ENCODE assay signal across 25 mouse cellular contexts in genomic region chr15:79972186-79972585, GRCm38 (mm10).
"Had no signal": no experiment of that assay in that cellular context is flagged by ENCODE, and none has a peak within 500 bp of the region (broad histone marks: within the 10 kb centered on the region; RNA-seq: fewer than 3 reads in every experiment).

No protein-coding gene starts in this region.

- H3K27ac ChIP-seq: gastrocnemius, adult 2 months; heart, embryonic 10.5 days; hindbrain, embryonic 10.5 days; hindbrain, embryonic 12.5 days; hindbrain, embryonic 14.5 days; intestine, embryonic 15.5 days; layer of hippocampus, adult 2 months; left cerebral cortex, adult 2 months; limb, embryonic 10.5 days; limb, embryonic 12.5 days had no signal

- H3K4me3 ChIP-seq: gastrocnemius, adult 2 months; heart, embryonic 10.5 days; heart, embryonic 12.5 days; hindbrain, embryonic 10.5 days; hindbrain, embryonic 12.5 days; intestine, embryonic 15.5 days; layer of hippocampus, adult 2 months; left cerebral cortex, adult 2 months; limb, embryonic 10.5 days; limb, embryonic 12.5 days had no signal

- ATAC-seq: hindbrain, embryonic 16.5 days; inflammation-experienced regulatory T-cells, adult 6 months; intestine, embryonic 15.5 days; intestine, postnatal 0 days had no signal

- H3K27me3 ChIP-seq: heart, embryonic 12.5 days; hindbrain, embryonic 12.5 days; intestine, embryonic 15.5 days; limb, embryonic 12.5 days had no signal

- H3K9me3 ChIP-seq: heart, embryonic 10.5 days; heart, embryonic 12.5 days; hindbrain, embryonic 12.5 days; intestine, embryonic 15.5 days; limb, embryonic 10.5 days; limb, embryonic 12.5 days had no signal

- H3K36me3 ChIP-seq: heart, embryonic 10.5 days; heart, embryonic 12.5 days; hindbrain, embryonic 10.5 days; hindbrain, embryonic 12.5 days; intestine, embryonic 15.5 days; limb, embryonic 10.5 days; limb, embryonic 12.5 days had no signal

- H3K9ac ChIP-seq: heart, embryonic 12.5 days; hindbrain, embryonic 12.5 days; hindbrain, embryonic 14.5 days; intestine, embryonic 15.5 days; limb, embryonic 12.5 days had no signal

- H3K4me1 ChIP-seq: heart, embryonic 10.5 days; heart, embryonic 12.5 days; hindbrain, embryonic 10.5 days; hindbrain, embryonic 12.5 days; intestine, embryonic 15.5 days; limb, embryonic 10.5 days; limb, embryonic 12.5 days had no signal

- DNase-seq: gastrocnemius, adult 2 months; gastrocnemius, postnatal 10 days; gastrocnemius, postnatal 25 days; heart, adult 18-20 months; heart, postnatal 10 days; heart, postnatal 4 days; kidney, adult 18-20 months; kidney, adult 8-10 months; kidney, postnatal 10 days; kidney, postnatal 25 days; kidney, postnatal 4 days; liver had no signal
